In genomic region chr14:122482081-122483023, GRCm38 (mm10) we compare ENCODE assay signal across 11 mouse cellular contexts. TPM values are rescaled to one million over a fixed set of nuclear protein-coding genes. Genes with fewer than 3 reads are reported as not detected.
A peak's percentile ranks its signal among the peaks of the same experiment; 100 is the strongest.
DNase-seq lines count a peak whose midpoint lies in the region; ATAC-seq lines count a peak whose summit lies in the region.
"Had no signal": no experiment of that assay in that cellular context is flagged by ENCODE, and none has a peak within 500 bp of the region (broad histone marks: within the 10 kb centered on the region; RNA-seq: fewer than 3 reads in every experiment).

No protein-coding gene starts in this region.

- peaks cover 19% of the 10 kb centered on the region for H3K4me1 ChIP-seq in forebrain, embryonic 16.5 days (replicated peaks; ENCODE audit: control insufficient read depth, insufficient read depth, low read length)
- peaks cover 39% of the 10 kb centered on the region for H3K4me1 ChIP-seq in midbrain, embryonic 12.5 days

- peak; percentile 5; the same call in 1 of the 2 replicates for ATAC-seq in forebrain, embryonic 16.5 days
- 0 out of 2 replicates have a peak, but pooled peaks have one; percentile 20 for ATAC-seq in midbrain, embryonic 12.5 days (ENCODE audit: low FRiP score, low read depth)

- no peaks in the 10 kb centered on the region for H3K36me3 ChIP-seq in forebrain, embryonic 16.5 days (ENCODE audit: control insufficient read depth, insufficient read depth)
- H3K36me3 ChIP-seq in midbrain, embryonic 12.5 days, result no peaks in the 10 kb centered on the region

- H3K4me3 ChIP-seq in forebrain, embryonic 16.5 days (replicated peaks; ENCODE audit: low read length), result peak overlapping the region; percentile 12
- peak overlapping the region; percentile 36 for H3K4me3 ChIP-seq in midbrain, embryonic 12.5 days

- peak overlapping the region; percentile 67 for H3K27ac ChIP-seq in forebrain, embryonic 16.5 days (ENCODE audit: low read length)
- H3K27ac ChIP-seq in midbrain, embryonic 12.5 days (replicated peaks), result peak overlapping the region; percentile 79

- WGBS in forebrain, embryonic 16.5 days, result 12% methylated on average over 38 of the region's 38 CpGs
- WGBS in midbrain, embryonic 12.5 days, result under 1% methylated on average over 38 of the region's 38 CpGs

- H3K9ac ChIP-seq in forebrain, embryonic 16.5 days (replicated peaks; ENCODE audit: low read depth, low read length), result peak overlapping the region; percentile 45
- peak overlapping the region; percentile 62 for H3K9ac ChIP-seq in midbrain, embryonic 12.5 days (replicated peaks)

- no peaks in the 10 kb centered on the region for H3K9me3 ChIP-seq in forebrain, embryonic 16.5 days (ENCODE audit: control insufficient read depth, low read length)
- H3K9me3 ChIP-seq in midbrain, embryonic 12.5 days, result no peaks in the 10 kb centered on the region

- peak overlapping the region; percentile 41 for H3K4me2 ChIP-seq in forebrain, embryonic 16.5 days (ENCODE audit: low read length)
- peak overlapping the region; percentile 71 for H3K4me2 ChIP-seq in midbrain, embryonic 12.5 days (replicated peaks)

- peaks cover 46% of the 10 kb centered on the region for H3K27me3 ChIP-seq in forebrain, embryonic 16.5 days (replicated peaks; ENCODE audit: control insufficient read depth, insufficient read depth, low read length)
- peaks cover 70% of the 10 kb centered on the region for H3K27me3 ChIP-seq in midbrain, embryonic 12.5 days

- DNase-seq in ES-CJ7 (ENCODE audit: low read depth, low spot score), result peak; percentile 84
- peak; percentile 65 to 75 for DNase-seq in cerebellum, postnatal 10 days
- no peak for DNase-seq in kidney, adult 9 months
- DNase-seq in spleen, adult 12 weeks (ENCODE audit: low spot score), result no peak
- no peak for DNase-seq in frontal cortex, postnatal 25 days (ENCODE audit: low spot score in 2 of 2)
- DNase-seq in yolk sac, embryonic 10.5 days (ENCODE audit: low spot score), result no peak
- DNase-seq: kidney, postnatal 10 days had no signal

RNA-seq across cellular contexts. Expression of gene Zic2, which starts 7.1 kb away (rescaled TPM):
- 4.4 and 5.6 TPM in 2 replicates for polyA plus RNA-seq in forebrain, embryonic 16.5 days (2015; fragmentation: Nextera tagmentation; extraction: Ambion mirVana)
- 14.2 and 21.1 TPM in 2 replicates for polyA plus RNA-seq in midbrain, embryonic 12.5 days (2016; fragmentation: Nextera tagmentation; extraction: Ambion mirVana)
- polyA plus RNA-seq: liver, embryonic 16.5 days; stomach, embryonic 16.5 days had no signal

RNA-seq across cellular contexts. Expression of gene Gm10837, which starts 8.0 kb away (rescaled TPM):
- polyA plus RNA-seq in forebrain, embryonic 16.5 days (2015; fragmentation: Nextera tagmentation; extraction: Ambion mirVana), result 0.16 and 0.41 TPM in 2 replicates
- 0.31 and 0.68 TPM in 2 replicates for polyA plus RNA-seq in midbrain, embryonic 12.5 days (2016; fragmentation: Nextera tagmentation; extraction: Ambion mirVana)
- polyA plus RNA-seq: liver, embryonic 16.5 days; stomach, embryonic 16.5 days had no signal

RNA-seq across cellular contexts. Expression of gene Zic5, which starts 16.9 kb away (rescaled TPM):
- polyA plus RNA-seq in forebrain, embryonic 16.5 days (2015; fragmentation: Nextera tagmentation; extraction: Ambion mirVana), result 5.5 and 8.7 TPM in 2 replicates
- 15.7 and 30.2 TPM in 2 replicates for polyA plus RNA-seq in midbrain, embryonic 12.5 days (2016; fragmentation: Nextera tagmentation; extraction: Ambion mirVana)
- polyA plus RNA-seq: liver, embryonic 16.5 days; stomach, embryonic 16.5 days had no signal

RNA-seq across cellular contexts. Expression of gene Gm5089, which starts 31.4 kb away (rescaled TPM):
- polyA plus RNA-seq in forebrain, embryonic 16.5 days (2015; fragmentation: Nextera tagmentation; extraction: Ambion mirVana), result 0.40 and 0.47 TPM in 2 replicates
- polyA plus RNA-seq in midbrain, embryonic 12.5 days (2016; fragmentation: Nextera tagmentation; extraction: Ambion mirVana), result 1.7 and 2.6 TPM in 2 replicates
- polyA plus RNA-seq: liver, embryonic 16.5 days; stomach, embryonic 16.5 days had no signal

RNA-seq across cellular contexts. Expression of gene Pcca, which starts 51.8 kb away (rescaled TPM):
- polyA plus RNA-seq in forebrain, embryonic 16.5 days (2015; fragmentation: Nextera tagmentation; extraction: Ambion mirVana), result 22.8 and 25.3 TPM in 2 replicates
- polyA plus RNA-seq in midbrain, embryonic 12.5 days (2016; fragmentation: Nextera tagmentation; extraction: Ambion mirVana), result 32.2 and 33.5 TPM in 2 replicates

Comparison
In these comparisons a context has a peak if more than half of its experiments do, and no peak if none do; other contexts are left out.
1. DNase-seq: peak in ES-CJ7 (single experiment) and cerebellum, postnatal 10 days (2 of 2); none in kidney, adult 9 months (single experiment), spleen, adult 12 weeks (single experiment), frontal cortex, postnatal 25 days (0 of 2) and yolk sac, embryonic 10.5 days (single experiment).